Mouse (Mus musculus): ENCODE data around the gene Rpl3. TPM values are rescaled to one million over a fixed set of nuclear protein-coding genes. Genes with fewer than 3 reads are reported as not detected.

Rpl3 gene
- total RNA-seq, 1 experiment: 1,661 TPM

- peaks cover 7% of the 10 kb centered on the region; the same call in 1 of the 2 replicates for H3K36me3 ChIP-seq (ENCODE audit: control insufficient read depth, insufficient read depth, low read length, poor library complexity, severe bottlenecking)
- peak within 1 kb of the TSS; percentile 79 to 92 for H3K4me3 ChIP-seq (ENCODE audit: insufficient read depth in 1 of 2, low read depth in 1 of 2, low read length in 2 of 2, poor library complexity in 1 of 2, severe bottlenecking in 1 of 2)
- DNase-seq (ENCODE audit: low read depth, low spot score): peak; percentile 77
- peaks cover 1 to 11% of the 10 kb centered on the region in 2 experiments; a peak in 3 of 4 replicates for H3K4me1 ChIP-seq (ENCODE audit: control insufficient read depth in 2 of 2, insufficient read depth in 2 of 2, low read length in 2 of 2, poor library complexity in 1 of 2)
- in situ Hi-C loops (cut with MboI; ENCODE audit: low sequenced_read_pairs in 2 of 2, unreplicated experiment in 2 of 2): no loop called here
- H3K9me3 ChIP-seq (ENCODE audit: control insufficient read depth, insufficient read depth, low read depth, low read length): no peaks in the 10 kb centered on the region
- TF ChIP-seq ZC3H11A (IDR thresholded peaks at IDR 0.05; ENCODE audit: borderline replicate concordance, low read depth, low read length) (no peak), MAFK (IDR thresholded peaks at IDR 0.05; ENCODE audit: insufficient read depth, low read depth, low read length) (no peak), CHD2 (IDR thresholded peaks at IDR 0.05; ENCODE audit: low read depth, low read length) (no peak), HCFC1 (IDR thresholded peaks at IDR 0.05; ENCODE audit: borderline replicate concordance, insufficient read depth, low read length) (peak; percentile 59; the same call in 1 of the 2 replicates), ZNF384 (IDR thresholded peaks at IDR 0.05; ENCODE audit: low read depth, low read length) (no peak)
- H3K27ac ChIP-seq (ENCODE audit: insufficient read depth, low read depth, low read length, poor library complexity, severe bottlenecking): peak within 1 kb of the TSS; percentile 92
- H3K9ac ChIP-seq (ENCODE audit: insufficient read depth, low read depth, low read length, poor library complexity, severe bottlenecking): peak within 1 kb of the TSS; percentile 94
Observed at GRCm38 (mm10) chr15:80132993-80133586, 41.4 kb upstream of the Rpl3 start, which contains the start of gene Tab1. TSS of gene Tab1 (plus strand) at chr15:80133127.

GRCm38 (mm10) chr15:80132452-80132851 is 40.8 kb upstream of the Rpl3 start:
- DNase-seq (ENCODE audit: low read depth, low spot score): no peak
- peak overlapping the region; percentile 60; the same call in 1 of the 2 replicates for H3K9ac ChIP-seq (ENCODE audit: insufficient read depth, low read depth, low read length, poor library complexity, severe bottlenecking)

GRCm38 (mm10) chr15:80131421-80131820 is 39.8 kb upstream of the Rpl3 start:
- DNase-seq (ENCODE audit: low read depth, low spot score): no peak
- Histone ChIP-seq H3K27ac (ENCODE audit: insufficient read depth, low read depth, low read length, poor library complexity, severe bottlenecking) (no peak overlapping the region), H3K4me1 (ENCODE audit: control insufficient read depth in 2 of 2, insufficient read depth in 2 of 2, low read length in 2 of 2, poor library complexity in 1 of 2) (peaks cover 1 to 8% of the 10 kb centered on the region in 2 experiments; a peak in 3 of 4 replicates), H3K9ac (ENCODE audit: insufficient read depth, low read depth, low read length, poor library complexity, severe bottlenecking) (no peak overlapping the region), H3K9me3 (ENCODE audit: control insufficient read depth, insufficient read depth, low read depth, low read length) (no peaks in the 10 kb centered on the region), H3K36me3 (ENCODE audit: control insufficient read depth, insufficient read depth, low read length, poor library complexity, severe bottlenecking) (peaks cover 5% of the 10 kb centered on the region; the same call in 1 of the 2 replicates), H3K4me3 (ENCODE audit: insufficient read depth in 1 of 2, low read depth in 1 of 2, low read length in 2 of 2, poor library complexity in 1 of 2, severe bottlenecking in 1 of 2) (no peak overlapping the region)
- in situ Hi-C loops (cut with MboI; ENCODE audit: low sequenced_read_pairs in 2 of 2, unreplicated experiment in 2 of 2): no loop called here
- TF ChIP-seq ZNF384 (IDR thresholded peaks at IDR 0.05; ENCODE audit: low read depth, low read length) (no peak), MAFK (IDR thresholded peaks at IDR 0.05; ENCODE audit: insufficient read depth, low read depth, low read length) (no peak), ZC3H11A (IDR thresholded peaks at IDR 0.05; ENCODE audit: borderline replicate concordance, low read depth, low read length) (no peak), CHD2 (IDR thresholded peaks at IDR 0.05; ENCODE audit: low read depth, low read length) (no peak), HCFC1 (IDR thresholded peaks at IDR 0.05; ENCODE audit: borderline replicate concordance, insufficient read depth, low read length) (no peak)

More at GRCm38 (mm10) chr15:80132452-80132851, 40.8 kb upstream of the Rpl3 start:
- H3K4me3 ChIP-seq (ENCODE audit: insufficient read depth in 1 of 2, low read depth in 1 of 2, low read length in 2 of 2, poor library complexity in 1 of 2, severe bottlenecking in 1 of 2): peak overlapping the region; percentile 29 to 79
- peak overlapping the region; percentile 36; the same call in 1 of the 2 replicates for H3K27ac ChIP-seq (ENCODE audit: insufficient read depth, low read depth, low read length, poor library complexity, severe bottlenecking)
- peaks cover 1 to 11% of the 10 kb centered on the region in 2 experiments; a peak in 3 of 4 replicates for H3K4me1 ChIP-seq (ENCODE audit: control insufficient read depth in 2 of 2, insufficient read depth in 2 of 2, low read length in 2 of 2, poor library complexity in 1 of 2)
- in situ Hi-C loops (cut with MboI; ENCODE audit: low sequenced_read_pairs in 2 of 2, unreplicated experiment in 2 of 2): no loop called here
- peaks cover 7% of the 10 kb centered on the region; the same call in 1 of the 2 replicates for H3K36me3 ChIP-seq (ENCODE audit: control insufficient read depth, insufficient read depth, low read length, poor library complexity, severe bottlenecking)
- H3K9me3 ChIP-seq (ENCODE audit: control insufficient read depth, insufficient read depth, low read depth, low read length): no peaks in the 10 kb centered on the region
- no peak for TF ChIP-seq ZNF384 (IDR thresholded peaks at IDR 0.05; ENCODE audit: low read depth, low read length)
- TF ChIP-seq HCFC1 (IDR thresholded peaks at IDR 0.05; ENCODE audit: borderline replicate concordance, insufficient read depth, low read length): no peak
- no peak for TF ChIP-seq ZC3H11A (IDR thresholded peaks at IDR 0.05; ENCODE audit: borderline replicate concordance, low read depth, low read length)
- TF ChIP-seq CHD2 (IDR thresholded peaks at IDR 0.05; ENCODE audit: low read depth, low read length): no peak
- TF ChIP-seq MAFK (IDR thresholded peaks at IDR 0.05; ENCODE audit: insufficient read depth, low read depth, low read length): no peak

GRCm38 (mm10) chr15:80130689-80131088 is 39.0 kb upstream of the Rpl3 start:
- Histone ChIP-seq H3K36me3 (ENCODE audit: control insufficient read depth, insufficient read depth, low read length, poor library complexity, severe bottlenecking) (peaks cover 2% of the 10 kb centered on the region; the same call in 1 of the 2 replicates), H3K9me3 (ENCODE audit: control insufficient read depth, insufficient read depth, low read depth, low read length) (no peaks in the 10 kb centered on the region), H3K4me1 (ENCODE audit: control insufficient read depth in 2 of 2, insufficient read depth in 2 of 2, low read length in 2 of 2, poor library complexity in 1 of 2) (peaks cover 1 to 8% of the 10 kb centered on the region in 2 experiments; a peak in 3 of 4 replicates), H3K4me3 (ENCODE audit: insufficient read depth in 1 of 2, low read depth in 1 of 2, low read length in 2 of 2, poor library complexity in 1 of 2, severe bottlenecking in 1 of 2) (no peak overlapping the region), H3K9ac (ENCODE audit: insufficient read depth, low read depth, low read length, poor library complexity, severe bottlenecking) (no peak overlapping the region), H3K27ac (ENCODE audit: insufficient read depth, low read depth, low read length, poor library complexity, severe bottlenecking) (no peak overlapping the region)
- DNase-seq (ENCODE audit: low read depth, low spot score): no peak
- TF ChIP-seq CHD2 (IDR thresholded peaks at IDR 0.05; ENCODE audit: low read depth, low read length): no peak
- no peak for TF ChIP-seq ZC3H11A (IDR thresholded peaks at IDR 0.05; ENCODE audit: borderline replicate concordance, low read depth, low read length)
- TF ChIP-seq MAFK (IDR thresholded peaks at IDR 0.05; ENCODE audit: insufficient read depth, low read depth, low read length): no peak
- TF ChIP-seq ZNF384 (IDR thresholded peaks at IDR 0.05; ENCODE audit: low read depth, low read length): no peak
- no peak for TF ChIP-seq HCFC1 (IDR thresholded peaks at IDR 0.05; ENCODE audit: borderline replicate concordance, insufficient read depth, low read length)
- in situ Hi-C loops (cut with MboI; ENCODE audit: low sequenced_read_pairs in 2 of 2, unreplicated experiment in 2 of 2): no loop called here
